Mouse (Mus musculus) liver, adult 2 months (tissue): Measurements from ENCODE around the gene Icmt.

Source experiments
- CTCF ChIP-seq: fragments of 200-500 bp; IDR thresholded peaks from 2 replicates; pipeline ENCODE4 v1.5.1; 2011; ENCODE audit warnings: low read depth, low read length, control low read depth
- POLR2A ChIP-seq: fragments of 200-500 bp; IDR thresholded peaks from 2 replicates; pipeline ENCODE4 v1.6.1; 2011; ENCODE audit warnings: low read length, control low read depth; ENCODE audit not compliant: insufficient read depth; ENCODE audit errors: extremely low read depth

GRCm38 (mm10) chr4:152317631-152318033, 20.6 kb downstream of the Icmt start:
- TF ChIP-seq CTCF = no peak
- no peak for TF ChIP-seq POLR2A
